Mouse (Mus musculus): ENCODE measurements around the gene Snrpd3.

GRCm38 (mm10) chr10:75579129-75579528 is 61.8 kb downstream of the Snrpd3 start:
- no peak for TF ChIP-seq MAX (IDR thresholded peaks at IDR 0.05; ENCODE audit: low read depth)
- TF ChIP-seq USF1 (IDR thresholded peaks at IDR 0.05; ENCODE audit: low read depth): no peak
- TF ChIP-seq POLR2A (IDR thresholded peaks at IDR 0.05; ENCODE audit: insufficient read length, low read depth): no peak
- no peak for TF ChIP-seq TCF12 (IDR thresholded peaks at IDR 0.05; ENCODE audit: insufficient read depth, poor library complexity, severe bottlenecking)

All from myocyte (in vitro differentiated cells).